Mouse (Mus musculus) stomach, embryonic 16.5 days (tissue): ENCODE data around the gene Zp1. TPM values are rescaled to one million over a fixed set of nuclear protein-coding genes. Genes with fewer than 3 reads are reported as not detected.

Experiments used
- ATAC-seq: fragments of 200-750 bp; cut with Nextera tagmentation; 2 replicates; pipeline ENCODE4 v1.8.0; 2017; ENCODE audit warnings: moderate number of reproducible peaks, moderate TSS enrichment; ENCODE audit not compliant: insufficient read depth, low FRiP score
- H3K27ac ChIP-seq: fragments of 300-500 bp; sonication (generic); 2 replicates; pipeline ENCODE4 v1.5.1; 2014; ENCODE audit warnings: low read length
- H3K27me3 ChIP-seq: fragments of 300-500 bp; sonication (generic); 2 replicates; pipeline ENCODE4 v1.6.1; 2014; ENCODE audit warnings: low read length, control low read depth, mixed read lengths; ENCODE audit not compliant: control insufficient read depth, insufficient read depth
- H3K36me3 ChIP-seq: fragments of 300-500 bp; sonication (generic); 2 replicates; pipeline ENCODE4 v1.6.1; 2014; ENCODE audit warnings: low read length; ENCODE audit not compliant: control insufficient read depth, insufficient read depth
- H3K4me1 ChIP-seq: fragments of 300-500 bp; sonication (generic); 2 replicates; pipeline ENCODE4 v1.6.1; 2014; ENCODE audit warnings: low read length, control low read depth, mixed read lengths; ENCODE audit not compliant: control insufficient read depth, insufficient read depth
- H3K4me2 ChIP-seq: fragments of 300-500 bp; sonication (generic); 2 replicates; pipeline ENCODE4 v1.6.1; 2014; ENCODE audit warnings: low read depth, low read length, mixed read lengths
- H3K4me3 ChIP-seq: fragments of 300-500 bp; sonication (generic); replicated peaks from 2 replicates; pipeline ENCODE4 v1.5.1; 2014; ENCODE audit warnings: mild to moderate bottlenecking, low read length
- H3K9ac ChIP-seq: fragments of 300-500 bp; sonication (generic); 2 replicates; pipeline ENCODE4 v1.6.1; 2014; ENCODE audit warnings: low read length
- H3K9me3 ChIP-seq: fragments of 300-500 bp; sonication (generic); replicated peaks from 2 replicates; pipeline ENCODE4 v1.6.1; 2016; ENCODE audit warnings: low read length, control low read depth; ENCODE audit not compliant: control insufficient read depth
- WGBS: fragments of 180-500 bp; shearing (Covaris S2); extraction: QIAGEN DNeasy Blood & Tissue Kit; methylation state at CpG from one replicate; pipeline ENCODE4 v1.1.7; 2014; 5-methylcytosine and 5-hydroxymethylcytosine counted together
- polyA plus RNA-seq: library from polyadenylated mRNA; unstranded; fragments of >200 nt; fragmentation: Nextera tagmentation; extraction: Ambion mirVana; gene quantifications from 2 replicates; pipeline ENCODE4 v1.2.1, GENCODE M21; 2015

The Zp1 gene
- polyA plus RNA-seq, 1 experiment from 2014 or later, result not detected

DNA sequence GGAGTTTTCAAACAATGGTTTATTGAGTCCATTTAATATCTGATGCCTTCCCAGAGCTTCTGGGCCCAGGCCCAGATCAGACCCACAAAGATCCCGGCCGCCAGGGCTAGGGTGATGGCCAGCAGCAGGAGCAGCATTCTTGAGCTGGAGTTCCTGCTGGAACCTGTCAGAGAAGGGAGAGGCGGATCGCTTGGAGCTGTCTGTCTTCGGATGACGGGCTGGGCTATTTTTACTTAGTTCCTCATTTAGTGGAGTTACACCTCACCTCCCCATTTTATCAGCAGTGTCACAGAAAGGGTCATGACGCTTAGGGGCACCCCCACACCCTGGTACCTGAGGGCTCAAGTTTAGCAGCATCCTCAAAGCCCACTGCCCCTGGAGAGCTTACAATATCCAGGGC, 6.1 kb downstream of the Zp1 start:
- Histone ChIP-seq H3K27ac (no peak overlapping the region), H3K36me3 (no peaks in the 10 kb centered on the region), H3K9ac (no peak overlapping the region), H3K4me1 (peaks cover 4% of the 10 kb centered on the region), H3K4me3 (no peak overlapping the region), H3K4me2 (no peak overlapping the region), H3K9me3 (no peaks in the 10 kb centered on the region), H3K27me3 (no peaks in the 10 kb centered on the region)
- ATAC-seq, result no peak
- WGBS, result 44% methylated on average over 7 of the region's 7 CpGs

GRCm38 (mm10) chr19:10909087-10909721, 11.2 kb downstream of the Zp1 start:
- ATAC-seq, result peak; percentile 69; the same call in 1 of the 2 replicates
- Histone ChIP-seq H3K27me3 (no peaks in the 10 kb centered on the region), H3K36me3 (peaks cover 7% of the 10 kb centered on the region; the same call in 1 of the 2 replicates), H3K9me3 (no peaks in the 10 kb centered on the region), H3K9ac (no peak overlapping the region), H3K4me3 (no peak overlapping the region), H3K27ac (peak overlapping the region; percentile 91), H3K4me2 (no peak overlapping the region), H3K4me1 (peaks cover 24% of the 10 kb centered on the region)
- 48% methylated on average over 6 of the region's 6 CpGs for WGBS

- no peaks in the 10 kb centered on the region for H3K27me3 ChIP-seq
- H3K4me2 ChIP-seq, result no peak overlapping the region
- H3K9ac ChIP-seq, result no peak overlapping the region
- peaks cover 26% of the 10 kb centered on the region for H3K4me1 ChIP-seq
- no peak overlapping the region for H3K4me3 ChIP-seq
- no peaks in the 10 kb centered on the region for H3K9me3 ChIP-seq
- ATAC-seq, result no peak
- H3K27ac ChIP-seq, result peak overlapping the region; percentile 91; the same call in 1 of the 2 replicates
- 53% methylated on average over 3 of the region's 3 CpGs for WGBS
- H3K36me3 ChIP-seq, result peaks cover 7% of the 10 kb centered on the region; the same call in 1 of the 2 replicates
Observed at GRCm38 (mm10) chr19:10907891-10908290, 12.5 kb downstream of the Zp1 start.

GRCm38 (mm10) chr19:10905728-10906000, 14.8 kb downstream of the Zp1 start:
- Histone ChIP-seq H3K4me3 (no peak overlapping the region), H3K9me3 (no peaks in the 10 kb centered on the region), H3K4me1 (peaks cover 26% of the 10 kb centered on the region), H3K36me3 (peaks cover 23% of the 10 kb centered on the region), H3K27ac (peak overlapping the region; percentile 94), H3K27me3 (no peaks in the 10 kb centered on the region), H3K9ac (peak overlapping the region; percentile 55), H3K4me2 (peak overlapping the region; percentile 20)
- peak; percentile 2; the same call in 1 of the 2 replicates for ATAC-seq
- 49% methylated on average over 5 of the region's 5 CpGs for WGBS

GRCm38 (mm10) chr19:10904927-10905727, 15.3 kb downstream of the Zp1 start:
- Histone ChIP-seq H3K9ac (peak overlapping the region; percentile 55), H3K27me3 (no peaks in the 10 kb centered on the region)

GRCm38 (mm10) chr19:10904512-10904911, 15.9 kb downstream of the Zp1 start:
- 61% methylated on average over 5 of the region's 5 CpGs for WGBS

More at GRCm38 (mm10) chr19:10904927-10905727, 15.3 kb downstream of the Zp1 start:
- no peaks in the 10 kb centered on the region for H3K9me3 ChIP-seq
- H3K4me1 ChIP-seq, result peaks cover 26% of the 10 kb centered on the region
- WGBS, result 34% methylated on average over 7 of the region's 7 CpGs
- peak overlapping the region; percentile 94 for H3K27ac ChIP-seq
- peak overlapping the region; percentile 20 for H3K4me2 ChIP-seq
- H3K36me3 ChIP-seq, result peaks cover 28% of the 10 kb centered on the region
- peak; percentile 88 for ATAC-seq
- H3K4me3 ChIP-seq, result no peak overlapping the region

GRCm38 (mm10) chr19:10901046-10901445, 19.4 kb downstream of the Zp1 start:
- Histone ChIP-seq H3K9me3 (no peaks in the 10 kb centered on the region), H3K27ac (no peak overlapping the region), H3K36me3 (peaks cover 22% of the 10 kb centered on the region), H3K27me3 (no peaks in the 10 kb centered on the region), H3K4me1 (peaks cover 29% of the 10 kb centered on the region), H3K9ac (no peak overlapping the region), H3K4me2 (no peak overlapping the region), H3K4me3 (no peak overlapping the region)
- WGBS, result 90% methylated on average over 5 of the region's 5 CpGs
- ATAC-seq, result no peak

More at GRCm38 (mm10) chr19:10904512-10904911, 15.9 kb downstream of the Zp1 start:
- Histone ChIP-seq H3K27ac (peak overlapping the region; percentile 88), H3K27me3 (no peaks in the 10 kb centered on the region), H3K4me2 (no peak overlapping the region), H3K4me3 (no peak overlapping the region), H3K9me3 (no peaks in the 10 kb centered on the region), H3K4me1 (peaks cover 24% of the 10 kb centered on the region), H3K9ac (no peak overlapping the region), H3K36me3 (peaks cover 30% of the 10 kb centered on the region)
- ATAC-seq, result no peak

- H3K36me3 ChIP-seq, result peaks cover 22% of the 10 kb centered on the region
- no peaks in the 10 kb centered on the region for H3K27me3 ChIP-seq
- ATAC-seq, result no peak
- H3K9ac ChIP-seq, result no peak overlapping the region
- H3K9me3 ChIP-seq, result no peaks in the 10 kb centered on the region
- 78% methylated on average over 6 of the region's 6 CpGs for WGBS
- H3K4me3 ChIP-seq, result no peak overlapping the region
- no peak overlapping the region for H3K4me2 ChIP-seq
- H3K4me1 ChIP-seq, result peaks cover 25% of the 10 kb centered on the region
- no peak overlapping the region for H3K27ac ChIP-seq
Observed at GRCm38 (mm10) chr19:10900315-10900714, 20.1 kb downstream of the Zp1 start.

GRCm38 (mm10) chr19:10897491-10897890, 22.9 kb downstream of the Zp1 start:
- 82% methylated on average over 8 of the region's 8 CpGs for WGBS
- no peak for ATAC-seq
- Histone ChIP-seq H3K4me3 (no peak overlapping the region), H3K4me2 (no peak overlapping the region), H3K9me3 (no peaks in the 10 kb centered on the region), H3K4me1 (peaks cover 17% of the 10 kb centered on the region), H3K27ac (no peak overlapping the region), H3K36me3 (peaks cover 19% of the 10 kb centered on the region), H3K9ac (no peak overlapping the region), H3K27me3 (no peaks in the 10 kb centered on the region)
